Mouse (Mus musculus) small intestine, adult 2 months (tissue): ENCODE data around the gene Ncr1.

Experiments
- CTCF ChIP-seq: fragments of 200-500 bp; IDR thresholded peaks from 2 replicates; pipeline ENCODE4 v1.5.1; 2012; ENCODE audit warnings: low read depth, mild to moderate bottlenecking, control low read depth, inconsistent platforms, low read length, moderate library complexity, mixed read lengths; ENCODE audit not compliant: insufficient replicate concordance, insufficient read length; ENCODE audit errors: extremely low read depth
- POLR2A ChIP-seq: fragments of 200-500 bp; IDR thresholded peaks from 2 replicates; pipeline ENCODE4 v1.6.1; 2012; ENCODE audit warnings: low read depth, mild to moderate bottlenecking, control low read depth, inconsistent platforms, low read length, moderate library complexity

- TF ChIP-seq CTCF (no peak), POLR2A (no peak)
Observed at GRCm38 (mm10) chr7:4337509-4337908, at the start of gene Ncr1.
